Mouse (Mus musculus) kidney, postnatal 14 days (tissue): ENCODE data around the gene Defb33.

Experiments
- DNase-seq: peaks from one replicate; pipeline ENCODE4 v3.0.0; 2022; ENCODE audit warnings: mixed read lengths

Defb33 gene

DNA sequence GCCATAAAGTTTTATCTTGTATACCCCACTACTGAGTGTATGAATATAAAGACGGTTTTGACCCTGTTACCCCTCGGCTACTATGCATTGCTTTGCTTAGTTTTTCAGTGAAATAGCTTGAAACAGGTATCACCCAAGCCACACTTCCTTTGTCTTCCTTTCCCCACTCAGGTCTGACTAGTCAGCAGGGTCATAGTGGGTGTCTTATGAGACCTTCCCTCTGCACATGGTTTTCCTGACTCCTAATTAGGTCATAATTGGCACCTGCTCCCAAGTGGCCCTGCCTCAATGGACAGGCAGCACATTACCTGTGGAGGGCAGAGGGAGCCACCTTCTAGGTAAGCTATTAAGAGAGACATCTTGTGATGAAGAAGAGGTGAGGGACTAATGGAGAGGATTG lies at the start of gene Defb33:
Gene Defb33 (plus strand): TSS at position 301 of the 400 bp plus-strand sequence.
- DNase-seq: no peak

DNA sequence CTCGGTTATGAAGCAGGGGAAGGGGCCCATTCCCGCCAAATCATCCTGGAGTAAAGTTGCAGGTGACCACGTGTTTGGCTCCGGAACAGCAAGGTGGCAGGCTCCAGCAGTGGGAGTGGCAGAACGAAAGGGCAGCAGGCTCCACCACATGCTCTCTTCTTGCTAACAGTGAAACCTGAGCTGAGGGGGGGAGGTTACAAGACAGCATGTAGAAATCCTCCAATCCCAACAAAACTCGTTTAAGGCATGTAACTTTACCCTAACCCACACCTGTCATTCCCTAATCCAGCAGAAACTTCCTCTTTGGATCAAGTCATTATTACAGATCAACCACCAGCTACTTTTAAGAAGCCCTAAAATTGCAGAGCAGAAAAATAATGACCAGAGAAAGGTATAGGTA lies 17.9 kb upstream of the Defb33 start:
- no peak for DNase-seq

DNA sequence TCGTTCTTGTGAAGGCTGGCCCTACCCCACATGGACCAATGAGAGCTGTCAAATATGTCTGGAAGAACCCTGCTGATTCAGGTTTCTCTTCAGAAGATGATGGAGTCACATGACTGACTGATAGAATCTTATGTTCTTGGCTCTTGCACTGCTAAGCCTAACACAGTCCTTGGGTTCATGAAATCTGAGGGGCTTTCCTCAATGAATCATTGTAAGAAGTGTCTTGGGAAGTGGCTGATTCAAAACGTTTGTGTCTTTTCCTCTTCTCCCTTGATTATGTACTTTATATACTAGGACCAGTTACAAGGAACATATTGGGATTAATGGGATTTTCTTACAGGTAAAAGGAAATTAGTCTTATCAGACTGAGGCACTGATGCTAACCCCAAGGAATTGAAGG lies 10.1 kb downstream of the Defb33 start, which contains the start of gene Gm15056:
Gene Gm15056 (minus strand): TSS at position 101 of the 400 bp plus-strand sequence.
- no peak for DNase-seq

DNA sequence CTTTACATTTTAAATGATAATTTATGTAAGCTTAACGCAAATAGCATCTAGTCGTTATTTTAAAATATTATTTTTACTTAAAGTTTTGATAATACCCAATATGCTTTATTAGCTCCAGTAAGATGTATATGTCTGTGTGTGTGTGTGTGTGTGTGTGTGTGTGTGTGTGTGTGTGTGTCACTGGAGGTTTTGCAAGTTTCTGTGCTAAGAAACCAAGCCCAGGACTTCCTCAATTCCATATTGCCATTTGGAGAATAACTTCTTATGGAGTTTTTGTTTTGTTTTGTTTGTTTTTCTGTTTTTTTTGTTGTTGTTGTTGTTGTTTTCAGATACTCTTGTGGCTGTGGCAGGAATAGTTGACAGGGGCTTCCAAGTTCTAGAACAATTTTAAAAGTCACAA lies 14.7 kb downstream of the Defb33 start:
- DNase-seq: no peak

DNA sequence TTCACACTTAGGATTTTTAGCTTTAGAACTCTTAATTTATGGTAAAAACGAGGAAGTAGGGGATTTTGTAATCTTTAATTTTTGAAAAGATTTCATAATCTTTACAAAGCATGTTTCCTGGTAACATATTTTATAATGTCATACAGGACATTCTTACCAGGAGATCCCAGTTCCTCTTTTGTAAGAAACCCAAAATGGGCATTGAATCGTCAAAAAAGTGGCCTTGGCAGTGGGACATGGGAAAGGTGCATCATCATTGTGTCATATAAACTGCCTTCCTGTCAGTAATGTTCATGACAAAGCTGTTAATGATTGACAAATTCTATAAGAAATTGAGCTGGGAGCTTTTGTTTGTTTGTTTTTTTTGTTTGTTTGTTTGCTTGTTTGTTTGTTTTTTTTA lies 15.8 kb downstream of the Defb33 start:
- DNase-seq: no peak

DNA sequence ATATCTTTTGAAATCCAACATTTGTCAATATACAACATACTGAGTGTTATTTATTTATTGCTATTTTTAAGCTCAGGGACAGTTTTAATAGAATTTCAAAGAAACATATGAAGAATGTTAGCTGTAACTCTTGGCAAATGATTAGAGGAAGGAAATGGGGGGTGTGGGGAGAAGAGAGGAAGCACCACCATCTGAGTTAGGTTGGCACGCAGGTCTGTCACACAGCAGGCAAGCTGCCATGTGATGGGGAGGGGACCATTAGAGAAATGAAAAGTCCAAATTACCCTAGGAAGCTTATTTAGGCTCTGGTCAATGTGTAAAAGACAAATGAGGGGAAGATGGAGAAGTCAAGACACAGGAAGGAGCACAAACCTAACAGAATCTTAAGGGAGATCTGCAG lies 19.8 kb downstream of the Defb33 start:
- DNase-seq: no peak

DNA sequence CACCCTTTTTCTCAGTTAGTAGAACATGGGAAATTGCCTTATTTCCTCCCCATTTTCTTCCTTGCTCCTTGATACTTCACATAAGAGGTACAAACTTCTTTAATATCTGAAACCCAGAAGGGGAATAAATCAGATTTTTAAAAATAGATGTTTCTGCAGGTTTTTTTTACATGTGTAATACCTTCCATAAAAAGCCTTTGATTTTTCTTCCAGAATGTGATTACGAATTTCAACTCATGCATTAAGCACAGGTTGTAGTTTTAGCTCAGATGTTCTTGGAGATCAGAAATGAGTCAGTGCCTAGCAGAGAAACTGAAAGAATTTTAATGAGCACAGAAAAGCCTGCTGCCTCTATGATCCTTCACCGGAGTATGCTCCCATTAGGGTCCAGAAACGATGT lies 29.5 kb downstream of the Defb33 start, which contains the start of gene Gm6040:
Gene Gm6040 (minus strand): TSS at position 101 of the 400 bp plus-strand sequence.
- DNase-seq: no peak

DNA sequence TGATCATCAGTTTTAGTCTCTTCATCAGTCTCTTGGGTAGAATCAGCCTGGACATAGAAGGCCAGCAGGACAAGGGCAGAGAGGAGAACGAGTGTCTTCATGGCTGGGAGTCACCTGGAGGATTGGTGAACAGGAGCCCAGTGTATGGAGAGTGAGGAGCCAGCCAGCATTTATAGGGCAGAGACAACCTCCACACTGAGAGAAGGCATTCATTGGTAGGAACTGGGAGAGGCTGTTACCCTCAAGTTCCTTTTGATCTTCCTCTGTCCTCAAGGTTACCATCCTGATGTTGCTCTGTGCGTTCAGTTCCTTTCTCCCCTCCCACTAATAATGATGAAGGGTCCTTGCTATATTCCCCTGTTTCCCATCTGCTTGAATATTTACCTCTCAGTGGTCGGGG lies 52.1 kb downstream of the Defb33 start, which contains the start of gene AY761185:
Gene AY761185 (minus strand): TSS at position 101 of the 400 bp plus-strand sequence.
- no peak for DNase-seq
